ENCODE assay signal across 14 mouse cellular contexts in genomic region chr7:11823246-11823645, GRCm38 (mm10). TPM values are rescaled to one million over a fixed set of nuclear protein-coding genes. Genes with fewer than 3 reads are reported as not detected.
"Had no signal": no experiment of that assay in that cellular context is flagged by ENCODE, and none has a peak within 500 bp of the region (broad histone marks: within the 10 kb centered on the region; RNA-seq: fewer than 3 reads in every experiment).

No protein-coding gene starts in this region.

RNA-seq across cellular contexts. Expression of gene Vmn1r74, which starts 10.5 kb away (rescaled TPM):
- total RNA-seq: neutrophil, adult 5-6 weeks had no signal
- polyA plus RNA-seq: neural tube, embryonic 13.5 days; neural tube, embryonic 14.5 days; neural tube, embryonic 15.5 days; small intestine, adult 2 months; spleen, adult 2 months; stomach, embryonic 14.5 days; stomach, embryonic 15.5 days; stomach, embryonic 16.5 days; stomach, postnatal 0 days; testis, adult 2 months; thymus, adult 2 months; thymus, postnatal 0 days; urinary bladder, adult 2 months had no signal

RNA-seq across cellular contexts. Expression of gene Vmn1r75, which starts 51.2 kb away (rescaled TPM):
- total RNA-seq: neutrophil, adult 5-6 weeks had no signal
- polyA plus RNA-seq: neural tube, embryonic 13.5 days; neural tube, embryonic 14.5 days; neural tube, embryonic 15.5 days; small intestine, adult 2 months; spleen, adult 2 months; stomach, embryonic 14.5 days; stomach, embryonic 15.5 days; stomach, embryonic 16.5 days; stomach, postnatal 0 days; testis, adult 2 months; thymus, adult 2 months; thymus, postnatal 0 days; urinary bladder, adult 2 months had no signal
